Mouse (Mus musculus): ENCODE measurements at regions not wholly inside any gene's neighbourhood (a gene's known extent, or its start where the extent isn't known, plus 50 kb on each side); places are given as distances from the start of the nearest gene placed in this dataset.
A peak's percentile ranks its signal among the peaks of the same experiment; 100 is the strongest.
"Not testable (repeated sequence)": the region's sequence is repeated elsewhere in the genome, so short reads cannot be mapped to it uniquely, and the experiment has no call there.

GRCm38 (mm10) chr6:100402716-100403115 lies 115.4 kb upstream of the Rybp start:
- Histone ChIP-seq H3K27ac (no peak overlapping the region), H3K4me3 (no peak overlapping the region)
- no peak for TF ChIP-seq CTCF (IDR thresholded peaks at IDR 0.05)
- intact Hi-C loops (cut with DNase I) = no loop called here
- DNase-seq (ENCODE audit: extremely low spot score in 1 of 2, low spot score in 2 of 2) = no peak

DNA sequence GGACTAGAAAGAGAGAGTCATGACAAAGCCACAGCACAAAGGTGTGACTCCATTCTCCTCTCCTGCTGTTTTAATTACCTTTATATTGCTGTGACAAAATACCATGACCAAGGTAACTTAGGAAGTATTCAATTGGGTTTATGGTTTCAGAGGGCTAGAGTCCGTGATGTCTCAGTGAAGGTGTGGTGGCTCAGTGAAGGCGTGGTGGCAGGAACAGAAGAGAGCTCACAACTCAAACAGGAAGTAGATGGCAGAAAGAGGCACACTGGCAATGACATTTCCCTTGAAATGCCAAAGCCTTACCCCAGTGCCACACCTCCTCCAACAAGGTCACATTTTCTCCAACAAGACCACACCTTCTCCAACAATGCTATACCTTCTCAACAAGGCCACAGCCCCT lies 114.4 kb upstream of the Rybp start:
- no peak overlapping the region for H3K27ac ChIP-seq
- no peak for TF ChIP-seq CTCF (IDR thresholded peaks at IDR 0.05)
- no peak overlapping the region for H3K4me3 ChIP-seq
- intact Hi-C loops (cut with DNase I) = no loop called here
- no peak for DNase-seq (ENCODE audit: extremely low spot score in 1 of 2, low spot score in 2 of 2)

GRCm38 (mm10) chr6:100399387-100399786 lies 112.1 kb upstream of the Rybp start:
- H3K4me3 ChIP-seq; H3K27ac ChIP-seq; intact Hi-C loops (cut with DNase I); DNase-seq (ENCODE audit: extremely low spot score in 1 of 2, low spot score in 2 of 2): not testable (repeated sequence)

DNA sequence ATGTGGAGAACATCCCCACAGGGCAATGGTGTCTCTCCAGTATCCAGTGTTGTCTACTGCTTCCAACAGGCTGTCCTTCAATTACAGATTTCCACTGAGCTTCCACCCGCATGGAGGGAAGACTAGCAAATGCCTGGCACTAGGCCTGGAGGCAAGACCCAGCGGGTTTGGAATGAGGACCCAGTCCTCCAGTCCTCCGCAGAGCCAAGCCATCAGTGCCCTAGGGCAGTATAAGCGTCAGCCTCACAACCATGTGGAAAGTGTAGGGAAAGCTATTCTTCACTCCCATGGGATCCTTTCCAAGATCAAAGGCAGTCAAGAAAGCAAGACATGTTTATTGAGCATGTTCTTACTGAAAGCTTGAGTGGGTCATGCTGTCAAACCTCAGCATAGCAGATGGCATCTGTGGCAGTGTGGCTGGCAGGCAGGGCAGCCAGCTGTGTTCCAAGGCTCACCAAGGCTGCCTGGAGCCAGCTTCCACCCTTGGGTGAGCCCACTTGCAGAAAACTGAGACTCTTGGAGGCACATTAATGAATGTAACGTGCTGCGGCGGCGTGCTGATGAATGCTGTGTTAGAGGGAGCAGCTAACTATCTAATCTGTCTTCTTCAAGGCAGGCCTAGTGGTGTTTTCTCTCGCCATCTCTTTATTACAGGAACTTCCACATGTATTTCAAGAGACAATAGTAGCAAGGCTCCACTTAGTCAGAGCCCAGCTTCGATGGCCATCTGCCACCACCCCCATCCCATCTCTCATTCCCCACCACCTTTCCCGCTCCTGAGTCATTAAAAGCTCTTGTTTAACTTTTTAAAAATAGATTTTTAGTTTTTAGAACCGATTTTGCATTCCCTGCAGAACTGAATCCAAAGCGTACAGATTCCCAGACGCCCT lies 109.3 kb upstream of the Rybp start:
- H3K27ac ChIP-seq = no peak overlapping the region
- TF ChIP-seq CTCF (IDR thresholded peaks at IDR 0.05) = no peak
- no peak overlapping the region for H3K4me3 ChIP-seq
- intact Hi-C loops (cut with DNase I) = loop anchor here (2.0 kb wide), 1 partner anchor 34 kb away; no protein-coding TSS in a partner anchor
- peak; percentile 29 to 52 for DNase-seq (ENCODE audit: extremely low spot score in 1 of 2, low spot score in 2 of 2)

DNA sequence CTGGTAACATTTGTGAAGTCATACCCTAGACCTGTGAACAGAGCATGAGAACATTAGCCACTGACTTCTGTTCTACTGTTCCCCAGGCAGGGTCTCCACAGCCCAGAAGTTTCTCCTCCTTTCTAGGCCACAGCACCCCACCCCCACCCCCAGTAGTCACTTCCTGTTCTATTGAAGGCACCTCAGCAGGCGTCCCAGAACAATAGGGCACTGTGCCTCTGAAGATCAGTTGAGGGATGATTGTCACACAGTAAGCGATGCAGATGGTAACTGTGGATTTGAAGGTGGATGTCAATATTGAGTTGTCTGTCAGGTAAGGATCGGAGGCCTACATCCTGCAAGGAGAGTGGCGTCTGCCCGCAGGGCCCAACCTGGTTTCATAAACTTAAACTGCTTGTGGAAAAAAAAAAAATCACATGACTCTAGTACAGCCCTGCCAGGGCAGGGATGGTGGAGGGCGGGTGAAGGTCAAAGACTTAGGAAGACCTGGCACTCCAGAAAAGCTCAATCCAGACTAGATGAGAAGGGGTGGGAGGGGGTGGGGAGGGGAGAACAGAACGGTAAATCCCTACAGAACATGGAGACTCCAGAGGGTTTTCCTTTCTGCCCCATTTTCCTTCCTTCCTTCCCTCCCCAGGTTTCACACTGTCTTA lies 103.1 kb upstream of the Rybp start:
- intact Hi-C loops (cut with DNase I) = no loop called here
- no peak overlapping the region for H3K27ac ChIP-seq
- no peak overlapping the region for H3K4me3 ChIP-seq
- TF ChIP-seq CTCF (IDR thresholded peaks at IDR 0.05) = no peak
- no peak for DNase-seq (ENCODE audit: extremely low spot score in 1 of 2, low spot score in 2 of 2)

DNA sequence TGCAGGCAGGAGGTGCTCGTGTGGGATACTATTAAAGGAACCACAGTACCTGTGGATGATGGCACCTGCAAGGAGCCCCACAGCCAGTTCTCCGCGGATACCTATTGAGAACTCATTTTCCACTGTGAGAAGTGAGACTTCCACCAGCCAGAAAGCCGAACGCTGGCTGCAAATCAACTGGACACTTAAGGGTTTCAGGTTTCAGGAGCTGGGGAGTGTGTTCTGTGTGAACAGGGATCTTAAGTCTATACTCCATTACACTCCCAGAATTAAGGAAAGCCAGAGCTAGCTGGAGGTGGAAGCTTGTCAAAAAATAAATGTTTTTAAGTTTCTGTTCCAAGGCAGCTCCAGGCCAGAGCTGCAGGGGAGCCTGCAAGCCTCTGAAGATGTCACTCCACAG lies 99.8 kb upstream of the Rybp start:
- DNase-seq (ENCODE audit: extremely low spot score in 1 of 2, low spot score in 2 of 2) = no peak
- H3K27ac ChIP-seq = no peak overlapping the region
- H3K4me3 ChIP-seq = no peak overlapping the region
- TF ChIP-seq CTCF (IDR thresholded peaks at IDR 0.05) = no peak
- intact Hi-C loops (cut with DNase I) = no loop called here

- Histone ChIP-seq H3K27ac (no peak overlapping the region), H3K4me3 (no peak overlapping the region)
- DNase-seq (ENCODE audit: extremely low spot score in 1 of 2, low spot score in 2 of 2) = no peak
- no peak for TF ChIP-seq CTCF (IDR thresholded peaks at IDR 0.05)
- intact Hi-C loops (cut with DNase I) = no loop called here
Observed at GRCm38 (mm10) chr6:100385640-100386039, 98.4 kb upstream of the Rybp start.

- Histone ChIP-seq H3K27ac (no peak overlapping the region), H3K4me3 (no peak overlapping the region)
- TF ChIP-seq CTCF (IDR thresholded peaks at IDR 0.05) = no peak
- intact Hi-C loops (cut with DNase I) = no loop called here
- DNase-seq (ENCODE audit: extremely low spot score in 1 of 2, low spot score in 2 of 2) = no peak
Observed at GRCm38 (mm10) chr6:100381046-100381445, 93.8 kb upstream of the Rybp start.

- Histone ChIP-seq H3K4me3 (no peak overlapping the region), H3K27ac (no peak overlapping the region)
- intact Hi-C loops (cut with DNase I) = no loop called here
- no peak for DNase-seq (ENCODE audit: extremely low spot score in 1 of 2, low spot score in 2 of 2)
- TF ChIP-seq CTCF (IDR thresholded peaks at IDR 0.05) = no peak
Observed at GRCm38 (mm10) chr6:100380536-100380935, 93.3 kb upstream of the Rybp start.

DNA sequence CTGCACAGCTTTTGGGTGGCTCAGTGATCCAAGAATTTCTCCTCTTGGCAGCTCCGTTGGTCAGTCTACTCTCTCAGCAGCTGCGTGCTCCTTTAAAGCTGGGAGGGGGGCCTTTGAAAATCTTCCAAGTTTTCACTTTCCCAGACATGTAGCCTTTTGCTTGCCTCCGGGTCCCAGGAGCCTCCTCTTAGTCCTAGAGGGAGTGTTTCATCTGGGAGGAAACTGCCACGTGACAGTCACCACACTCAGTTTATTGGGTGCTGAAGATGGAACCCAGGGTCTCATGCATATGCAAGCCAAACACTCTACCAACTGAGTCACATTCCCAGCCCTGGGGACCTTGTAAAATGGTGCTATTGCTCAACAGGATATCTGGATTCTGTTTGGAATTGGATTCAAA lies 92.5 kb upstream of the Rybp start:
- H3K27ac ChIP-seq = no peak overlapping the region
- TF ChIP-seq CTCF (IDR thresholded peaks at IDR 0.05) = no peak
- H3K4me3 ChIP-seq = no peak overlapping the region
- no peak for DNase-seq (ENCODE audit: extremely low spot score in 1 of 2, low spot score in 2 of 2)
- intact Hi-C loops (cut with DNase I) = no loop called here

- DNase-seq (ENCODE audit: extremely low spot score in 1 of 2, low spot score in 2 of 2) = no peak
- no peak overlapping the region for H3K27ac ChIP-seq
- intact Hi-C loops (cut with DNase I) = no loop called here
- TF ChIP-seq CTCF (IDR thresholded peaks at IDR 0.05) = no peak
- H3K4me3 ChIP-seq = no peak overlapping the region
Observed at GRCm38 (mm10) chr6:100378533-100378874, 91.2 kb upstream of the Rybp start.

DNA sequence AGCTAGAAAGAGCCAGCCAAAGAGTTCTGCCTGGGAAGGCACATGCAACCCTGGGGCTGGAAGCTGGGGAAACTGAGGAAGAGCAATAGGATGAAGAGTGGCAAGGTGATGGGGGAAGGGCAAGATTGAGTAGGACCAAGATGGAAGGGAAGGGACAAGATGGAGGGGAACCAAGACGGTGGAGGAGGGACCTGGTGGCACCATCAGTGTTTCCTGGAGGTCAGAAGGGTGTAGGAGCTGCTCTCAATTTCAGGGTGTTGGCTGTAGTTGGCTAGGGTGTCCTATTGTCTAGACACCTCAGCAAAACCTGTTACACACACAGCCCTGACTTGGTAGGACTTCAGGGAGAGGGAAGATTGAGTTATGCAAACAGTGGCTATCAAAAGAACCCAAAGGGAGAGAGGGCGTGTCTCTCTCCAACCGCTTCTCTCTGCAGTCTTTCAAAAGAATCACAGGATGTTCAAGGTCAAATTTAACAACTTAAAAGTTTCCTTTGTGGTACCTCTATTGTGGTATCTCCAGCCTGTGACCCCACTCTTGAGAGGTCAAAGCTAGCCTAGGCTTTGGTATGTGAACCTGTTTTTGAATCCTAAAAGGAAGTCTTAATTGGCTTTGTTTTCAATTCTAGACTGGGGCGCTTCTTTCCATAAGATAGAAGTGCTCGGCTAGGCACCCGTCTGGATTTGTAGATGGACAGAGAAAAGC lies 90.7 kb upstream of the Rybp start:
- TF ChIP-seq CTCF (IDR thresholded peaks at IDR 0.05) = no peak
- intact Hi-C loops (cut with DNase I) = no loop called here
- DNase-seq (ENCODE audit: extremely low spot score in 1 of 2, low spot score in 2 of 2) = no peak
- Histone ChIP-seq H3K4me3 (no peak overlapping the region), H3K27ac (no peak overlapping the region)
